Mouse (Mus musculus) gonadal fat pad, adult 2 months (tissue): ENCODE data around the gene Ppm1h. TPM values are rescaled to one million over a fixed set of nuclear protein-coding genes. Genes with fewer than 3 reads are reported as not detected.
"Not testable (repeated sequence)": the region's sequence is repeated elsewhere in the genome, so short reads cannot be mapped to it uniquely, and the experiment has no call there.

Experiments used
- DNase-seq: peaks from one replicate; pipeline ENCODE4 v3.0.0-alpha.2; 2012; ENCODE audit warnings: low read depth
- polyA plus RNA-seq: library from polyadenylated mRNA; depleted of rRNA; stranded (reverse); fragments of >200 nt; gene quantifications from 2 replicates; pipeline ENCODE4 v1.2.3, GENCODE M21; 2012

The Ppm1h gene
- polyA plus RNA-seq, 1 experiment: 9.4 TPM

GRCm38 (mm10) chr10:122890682-122891350 lies 212.3 kb downstream of the Ppm1h start:
- no peak for DNase-seq

GRCm38 (mm10) chr10:122891461-122891860 lies 212.9 kb downstream of the Ppm1h start:
- DNase-seq: no peak

- no peak for DNase-seq
These were observed 216.1 kb downstream of the Ppm1h start for GRCm38 (mm10) chr10:122894555-122895069.

GRCm38 (mm10) chr10:122895121-122895770 lies 216.7 kb downstream of the Ppm1h start:
- DNase-seq: no peak

GRCm38 (mm10) chr10:122899971-122900370 lies 221.4 kb downstream of the Ppm1h start:
- no peak for DNase-seq

GRCm38 (mm10) chr10:122900466-122900865 lies 221.9 kb downstream of the Ppm1h start:
- DNase-seq: no peak

- no peak for DNase-seq
These were observed 222.8 kb downstream of the Ppm1h start for GRCm38 (mm10) chr10:122901379-122901778.

GRCm38 (mm10) chr10:122909406-122910032 lies 231.0 kb downstream of the Ppm1h start:
- no peak for DNase-seq

- no peak for DNase-seq
These were observed 232.2 kb downstream of the Ppm1h start for GRCm38 (mm10) chr10:122910798-122911225.

- no peak for DNase-seq
These were observed 233.1 kb downstream of the Ppm1h start for GRCm38 (mm10) chr10:122911668-122912067.

GRCm38 (mm10) chr10:122912086-122912690 lies 233.6 kb downstream of the Ppm1h start:
- DNase-seq: no peak

- no peak for DNase-seq
These were observed 234.3 kb downstream of the Ppm1h start for GRCm38 (mm10) chr10:122912701-122913368.

- no peak for DNase-seq
These were observed 234.8 kb downstream of the Ppm1h start for GRCm38 (mm10) chr10:122913393-122913792.

GRCm38 (mm10) chr10:122915905-122916304 lies 237.3 kb downstream of the Ppm1h start:
- no peak for DNase-seq

GRCm38 (mm10) chr10:122917648-122918324 lies 239.2 kb downstream of the Ppm1h start:
- DNase-seq: no peak

GRCm38 (mm10) chr10:122918325-122918694 lies 239.7 kb downstream of the Ppm1h start:
- no peak for DNase-seq

GRCm38 (mm10) chr10:122918754-122919153 lies 240.2 kb downstream of the Ppm1h start:
- DNase-seq: no peak

GRCm38 (mm10) chr10:122919416-122919815 lies 240.9 kb downstream of the Ppm1h start:
- no peak for DNase-seq

- DNase-seq: no peak
These were observed 241.7 kb downstream of the Ppm1h start for GRCm38 (mm10) chr10:122920218-122920795.

- DNase-seq: no peak
These were observed 243.7 kb downstream of the Ppm1h start for GRCm38 (mm10) chr10:122922226-122922625.

- not testable (repeated sequence) for DNase-seq
These were observed 246.0 kb downstream of the Ppm1h start for GRCm38 (mm10) chr10:122924571-122924970.
